Mouse (Mus musculus) heart, postnatal 36 days (tissue): ENCODE results near the gene Sept11. TPM values are rescaled to one million over a fixed set of nuclear protein-coding genes. Genes with fewer than 3 reads are reported as not detected.

Experiments used
- DNase-seq, 2 experiments: peaks; one replicate each; pipeline ENCODE4 v3.0.0; 2021 to 2022
- intact Hi-C: fragments of 180-260 bp; cut with DNase I; formaldehyde crosslinking; loops from one replicate; pipeline ENCODE4 v1.15.1; 2025
- total RNA-seq, 2 experiments: library from RNA; stranded (reverse); gene quantifications; 2 replicates each; pipeline ENCODE4 v1.2.3; 2021

The Sept11 gene
- total RNA-seq, 2 experiments from 2014 or later: 29.9 to 32.5 TPM

GRCm38 (mm10) chr5:93151985-93152384, 58.7 kb downstream of the Sept11 start:
- intact Hi-C loops: no loop called here
- DNase-seq: no peak

- intact Hi-C loops: no loop called here
- DNase-seq: no peak
Observed at GRCm38 (mm10) chr5:93152451-93152850, 59.2 kb downstream of the Sept11 start.

DNA sequence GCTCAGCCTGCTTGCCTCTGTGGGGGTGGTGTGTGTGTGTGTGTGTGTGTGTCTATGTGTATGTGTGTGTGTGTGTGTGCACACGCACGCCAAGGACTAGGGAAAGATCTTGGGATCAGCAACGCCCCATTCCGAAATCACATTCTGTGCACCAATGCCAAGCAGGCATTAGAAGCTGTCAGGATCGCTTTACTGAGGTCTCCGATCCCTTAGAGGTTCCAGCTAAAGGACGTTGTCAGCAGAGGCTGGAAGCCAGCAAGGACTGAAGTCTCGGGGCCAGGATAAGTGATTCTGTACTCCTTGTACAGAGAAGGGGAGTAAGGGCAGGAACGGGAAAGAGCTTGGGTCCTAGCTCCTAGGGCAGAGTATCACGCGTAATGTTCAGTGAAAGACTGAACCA, 61.2 kb downstream of the Sept11 start:
- intact Hi-C loops: no loop called here
- DNase-seq: no peak

DNA sequence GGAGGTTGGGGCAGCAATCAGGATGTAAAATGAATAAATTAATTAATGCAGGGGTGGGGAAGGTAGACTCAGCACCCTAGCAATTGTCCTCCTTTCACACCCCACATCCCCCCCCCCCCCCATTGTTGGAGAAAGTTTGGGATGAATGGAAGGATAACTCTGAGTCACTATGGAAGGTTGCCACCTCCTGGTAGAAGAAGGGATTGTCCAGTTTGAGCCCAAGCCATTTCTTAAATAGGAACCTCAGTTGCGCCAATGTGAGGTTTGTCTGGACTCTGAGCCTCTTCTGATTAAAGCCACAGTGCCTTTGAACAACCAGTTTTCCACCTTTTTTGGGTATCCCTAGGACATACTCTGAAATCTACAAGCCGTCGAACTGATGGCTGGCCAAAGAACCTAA, 70.3 kb downstream of the Sept11 start:
- peak; percentile 62 to 69 for DNase-seq
- intact Hi-C loops: loop anchor here (1.0 to 10.0 kb wide), 8 partner anchors 36 to 436 kb away; partner anchors contain the start of gene Sept11

GRCm38 (mm10) chr5:93167919-93168516, 74.8 kb downstream of the Sept11 start:
- intact Hi-C loops: loop anchor here (10.0 kb wide), 1 partner anchor 113 kb away; no protein-coding TSS in a partner anchor
- no peak for DNase-seq

- intact Hi-C loops: loop anchor here (10.0 kb wide), 1 partner anchor 114 kb away; no protein-coding TSS in a partner anchor
- DNase-seq: no peak
Observed at GRCm38 (mm10) chr5:93168654-93169053, 75.4 kb downstream of the Sept11 start.

DNA sequence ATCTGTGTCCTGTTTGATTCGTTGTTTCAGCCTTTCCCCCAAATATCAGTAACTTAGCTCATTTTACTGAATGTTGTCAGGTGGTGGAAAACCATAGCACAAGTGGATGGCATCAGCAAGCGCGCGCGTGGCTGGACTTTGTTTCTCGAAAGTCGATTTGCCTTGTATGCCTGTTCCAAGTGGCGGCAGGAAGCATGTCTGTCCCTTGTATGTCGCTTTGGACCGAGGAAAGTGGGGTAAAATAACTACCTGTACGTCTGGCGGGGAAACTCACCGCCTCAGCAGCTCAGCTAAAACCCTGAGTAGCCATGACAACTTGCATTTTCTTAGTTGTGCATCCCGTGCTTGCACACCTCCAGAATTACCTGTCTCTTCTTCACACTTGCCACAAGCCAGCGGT, 78.2 kb downstream of the Sept11 start:
- DNase-seq: no peak
- intact Hi-C loops: no loop called here

DNA sequence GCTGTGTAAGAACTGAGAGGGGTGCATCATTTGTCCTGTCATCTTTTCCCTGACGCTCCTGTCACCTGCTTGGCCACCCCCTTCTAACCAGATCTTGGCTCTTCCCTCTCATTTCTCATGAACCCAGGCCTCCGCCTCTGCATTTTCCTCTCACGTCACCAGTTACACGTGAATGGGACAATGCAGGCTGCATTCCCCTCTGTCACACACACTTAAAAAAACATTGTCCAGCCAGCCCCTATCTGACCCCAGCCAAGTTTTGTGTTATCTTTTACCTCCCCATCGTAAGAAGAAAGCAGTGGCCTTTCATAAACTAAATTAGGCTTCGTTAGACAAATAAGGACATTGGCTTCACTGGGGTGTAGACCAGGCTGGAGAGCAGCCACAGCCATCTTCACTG, 79.3 kb downstream of the Sept11 start:
- intact Hi-C loops: no loop called here
- DNase-seq: no peak

DNA sequence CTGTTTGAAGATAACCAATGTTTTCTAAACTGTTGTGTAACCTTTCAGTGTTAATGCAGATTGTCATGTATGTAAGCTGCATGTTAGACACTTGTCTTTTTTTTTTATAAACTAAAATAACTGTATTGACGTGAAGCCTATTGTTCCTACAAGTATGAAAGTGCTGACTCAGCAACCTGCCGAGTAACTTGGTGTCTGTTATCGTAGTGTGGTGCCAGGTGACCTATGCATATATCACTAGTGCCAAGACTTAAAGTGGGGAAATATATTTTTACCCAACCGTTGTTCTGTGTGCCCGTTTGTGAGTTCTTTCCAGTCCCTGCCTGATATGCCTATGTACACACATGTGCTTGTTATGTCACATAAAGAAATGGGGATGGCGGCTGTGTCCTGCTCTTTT, 81.4 kb downstream of the Sept11 start:
- intact Hi-C loops: no loop called here

GRCm38 (mm10) chr5:93178616-93179015, 85.4 kb downstream of the Sept11 start:
- intact Hi-C loops: no loop called here
- DNase-seq: no peak

More for the DNA sequence above, 81.4 kb downstream of the Sept11 start:
- no peak for DNase-seq

- no peak for DNase-seq
- intact Hi-C loops: loop anchor here (2.0 kb wide), 2 partner anchors 89 to 143 kb away; no protein-coding TSS in a partner anchor
Observed at GRCm38 (mm10) chr5:93180252-93180651, 87.0 kb downstream of the Sept11 start.

DNA sequence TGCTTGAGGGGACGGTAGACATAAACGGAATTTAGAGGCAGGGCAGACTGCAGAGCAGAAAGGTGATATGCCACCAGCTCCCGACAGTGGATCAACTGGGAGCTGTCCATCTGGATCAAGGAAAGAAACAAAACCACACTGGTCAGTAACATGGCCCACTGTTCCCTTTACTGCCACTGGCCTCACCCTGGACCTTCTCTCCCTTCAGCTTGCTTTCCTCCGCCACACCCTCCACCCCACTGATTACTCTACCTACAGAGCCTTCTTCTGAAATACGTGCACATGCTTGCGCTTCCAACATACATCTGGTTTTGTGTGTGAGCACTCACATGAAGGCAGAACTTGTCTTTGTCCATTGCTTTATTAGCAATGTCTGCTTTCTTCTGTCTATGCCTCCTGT, 90.1 kb downstream of the Sept11 start:
- DNase-seq: no peak
- intact Hi-C loops: no loop called here

GRCm38 (mm10) chr5:93184548-93184947, 91.3 kb downstream of the Sept11 start:
- intact Hi-C loops: no loop called here

GRCm38 (mm10) chr5:93189607-93190006, 96.4 kb downstream of the Sept11 start:
- no peak for DNase-seq

More at GRCm38 (mm10) chr5:93184548-93184947, 91.3 kb downstream of the Sept11 start:
- DNase-seq: no peak

GRCm38 (mm10) chr5:93190428-93190827, 97.2 kb downstream of the Sept11 start:
- no peak for DNase-seq
- intact Hi-C loops: no loop called here

More at GRCm38 (mm10) chr5:93189607-93190006, 96.4 kb downstream of the Sept11 start:
- intact Hi-C loops: no loop called here

GRCm38 (mm10) chr5:93198232-93198631, 105.0 kb downstream of the Sept11 start:
- DNase-seq: no peak
- intact Hi-C loops: no loop called here

DNA sequence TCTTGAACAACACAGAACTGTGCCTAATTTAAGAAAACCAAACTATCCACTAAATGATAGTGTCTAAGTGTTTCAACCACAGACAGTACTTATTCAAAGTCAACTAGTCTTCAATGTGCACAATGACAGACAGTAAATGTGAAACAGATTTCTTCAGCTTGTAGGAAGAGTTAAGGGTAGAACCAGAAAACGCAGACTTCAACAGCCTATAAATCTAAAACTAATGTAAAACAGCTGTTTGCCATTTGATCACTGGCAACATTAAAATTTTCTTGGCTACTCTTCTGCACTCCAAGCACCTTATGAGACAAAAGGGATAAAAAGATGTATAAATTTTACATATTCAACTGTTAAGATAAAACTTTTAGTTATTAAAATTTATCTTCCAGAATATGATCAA, 107.9 kb downstream of the Sept11 start:
- intact Hi-C loops: no loop called here
- no peak for DNase-seq

GRCm38 (mm10) chr5:93205371-93206108, 112.3 kb downstream of the Sept11 start:
- DNase-seq: peak; percentile 49 to 68
- intact Hi-C loops: loop anchor here (1.0 to 5.0 kb wide), 2 partner anchors 63 to 117 kb away; no protein-coding TSS in a partner anchor

DNA sequence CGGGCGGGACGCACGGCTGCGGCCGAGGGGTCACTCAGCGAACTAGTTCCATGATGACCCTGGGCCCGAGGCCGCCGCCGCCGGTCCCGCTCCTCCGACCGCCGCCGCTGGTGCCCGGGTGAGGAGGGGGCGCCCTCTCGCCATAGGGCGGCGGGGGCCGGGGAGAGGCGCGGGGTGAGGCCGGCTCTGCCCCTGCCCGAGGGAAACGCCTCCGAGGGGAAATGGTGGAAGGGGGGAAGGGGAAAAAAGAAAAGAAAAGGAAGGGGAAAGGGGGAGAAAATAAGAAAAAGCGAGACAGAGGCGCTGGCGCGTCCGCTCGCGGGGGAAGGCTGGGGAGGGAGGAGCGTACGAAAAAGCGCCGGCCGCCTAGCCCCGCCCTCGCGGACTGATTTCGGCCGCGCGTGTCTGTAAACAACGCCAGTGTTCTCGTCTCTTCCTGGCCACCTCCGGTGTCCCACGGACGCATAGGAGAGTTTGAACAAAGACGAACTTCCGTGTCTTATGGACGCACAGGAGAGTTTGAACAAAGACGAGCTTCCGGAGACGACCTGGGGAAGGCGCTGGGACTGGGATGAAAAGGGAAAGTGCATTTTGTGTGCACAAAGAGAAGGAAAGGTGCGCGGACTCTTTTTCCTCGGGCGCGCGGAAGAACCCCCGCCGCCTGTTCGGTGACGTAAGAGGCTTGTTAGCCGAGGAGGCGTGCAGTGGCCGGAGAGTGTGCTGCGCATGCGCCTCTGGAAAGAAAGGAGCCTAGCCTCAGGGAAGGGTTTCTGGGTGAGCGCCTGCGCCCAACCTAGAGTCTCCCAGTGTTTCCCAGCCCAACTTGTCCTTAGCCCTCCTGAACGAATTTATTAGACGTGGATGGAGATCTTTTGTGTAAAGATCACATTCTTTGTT, 113.1 kb downstream of the Sept11 start, which contains the start of the genes Ccni and 2010109A12Rik:
TSS of gene Ccni (minus strand) at position 387 of the 897 bp plus-strand sequence.
TSS of gene 2010109A12Rik (plus strand) at position 410 of the 897 bp plus-strand sequence.
- DNase-seq: peak; percentile 95 to 98
- intact Hi-C loops: loop anchor here (5.0 kb wide), 1 partner anchor 116 kb away; no protein-coding TSS in a partner anchor

DNA sequence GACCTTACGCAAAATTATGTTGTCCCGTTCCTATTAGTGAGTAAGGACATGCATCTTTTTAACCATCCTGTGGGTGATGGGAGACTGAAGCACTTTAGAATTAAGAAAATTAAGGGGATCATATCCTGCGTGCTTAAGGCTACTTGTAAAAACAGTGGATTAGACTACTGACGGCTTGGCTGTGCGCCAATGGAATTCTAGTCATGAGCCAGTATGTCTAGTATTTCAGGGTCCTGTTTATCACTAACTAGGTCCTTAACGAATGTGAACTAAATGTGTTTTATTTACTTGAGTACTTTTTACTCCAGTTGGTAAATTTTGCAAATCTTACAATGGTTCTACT, 113.7 kb downstream of the Sept11 start:
- intact Hi-C loops: loop anchor here (5.0 kb wide), 1 partner anchor 115 kb away; no protein-coding TSS in a partner anchor
- DNase-seq: peak in 1 of 2 experiments; percentile 28
